Mouse (Mus musculus): ENCODE data around the gene Poll.
"Not testable (repeated sequence)": the region's sequence is repeated elsewhere in the genome, so short reads cannot be mapped to it uniquely, and the experiment has no call there.

Gene Poll

DNA sequence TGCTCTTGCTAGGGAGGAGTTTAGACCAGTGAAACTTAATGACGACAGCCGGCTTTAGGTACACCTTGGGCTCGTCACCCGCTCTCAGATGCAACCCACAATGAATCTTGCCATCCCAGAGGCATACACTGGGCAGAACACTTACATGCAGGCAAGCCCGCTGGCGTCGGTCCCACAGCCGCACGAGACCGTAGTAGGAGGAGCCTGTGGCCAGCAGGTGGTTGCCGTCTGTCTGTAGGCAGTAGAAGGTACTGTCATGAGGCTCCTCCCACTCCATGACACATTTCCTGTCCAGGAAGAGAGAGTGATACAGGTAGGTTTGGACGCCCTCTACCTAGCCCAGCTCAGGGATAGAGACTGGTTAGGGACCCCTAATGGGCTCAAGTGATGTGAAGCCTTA is 18.6 kb upstream of the Poll start:
- no peak for DNase-seq (ENCODE audit: low read depth, low spot score)

DNA sequence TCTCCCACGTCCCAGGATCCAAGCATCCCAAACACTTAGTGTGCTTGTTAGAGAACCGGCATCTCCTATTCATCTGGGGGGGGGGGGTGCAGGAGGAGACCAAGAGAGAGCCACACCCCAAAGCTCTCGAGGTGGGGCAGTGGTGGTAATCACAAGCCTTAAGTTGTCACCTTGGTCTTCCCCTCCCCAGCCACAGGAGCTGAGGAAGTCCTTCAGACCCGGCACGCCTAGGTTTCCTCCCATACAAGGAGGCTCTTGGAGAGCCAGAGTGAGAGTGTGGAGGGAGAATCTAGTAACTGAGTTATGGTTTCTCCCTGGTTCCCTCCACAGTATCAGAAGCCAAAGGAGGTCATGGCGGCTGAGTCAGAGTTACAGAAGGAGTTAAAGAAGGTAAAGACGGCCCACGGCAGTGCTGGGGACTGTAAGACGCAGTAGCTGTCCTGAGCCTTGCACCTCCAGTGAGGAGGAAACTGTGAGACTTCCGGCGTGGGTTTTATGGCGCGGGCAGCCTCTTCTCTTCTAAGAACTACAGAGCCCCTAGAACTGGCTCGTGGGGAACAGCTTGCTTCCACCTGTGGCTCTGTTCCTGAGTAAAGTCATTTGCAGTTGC is 16.9 kb upstream of the Poll start:
- no peak for DNase-seq (ENCODE audit: low read depth, low spot score)

DNA sequence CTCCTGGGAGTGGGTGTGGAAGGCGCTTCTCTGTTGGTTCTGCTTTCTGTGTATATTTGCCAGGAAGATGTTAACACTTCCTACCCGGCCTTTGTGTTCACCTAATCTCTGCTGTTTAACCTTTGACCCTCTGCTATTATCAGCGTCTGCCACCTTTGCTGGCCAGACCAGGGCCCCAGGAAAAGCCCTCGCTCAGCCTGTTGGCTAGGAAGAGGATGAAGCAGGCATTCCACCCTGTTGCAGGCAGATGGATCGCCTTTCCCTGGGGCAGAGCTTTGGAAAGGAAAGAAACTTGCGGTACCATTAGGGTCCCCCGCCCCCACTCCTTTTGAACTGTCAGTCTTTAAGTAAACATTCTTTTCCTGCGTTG is 15.3 kb upstream of the Poll start:
- DNase-seq (ENCODE audit: low read depth, low spot score): no peak

DNA sequence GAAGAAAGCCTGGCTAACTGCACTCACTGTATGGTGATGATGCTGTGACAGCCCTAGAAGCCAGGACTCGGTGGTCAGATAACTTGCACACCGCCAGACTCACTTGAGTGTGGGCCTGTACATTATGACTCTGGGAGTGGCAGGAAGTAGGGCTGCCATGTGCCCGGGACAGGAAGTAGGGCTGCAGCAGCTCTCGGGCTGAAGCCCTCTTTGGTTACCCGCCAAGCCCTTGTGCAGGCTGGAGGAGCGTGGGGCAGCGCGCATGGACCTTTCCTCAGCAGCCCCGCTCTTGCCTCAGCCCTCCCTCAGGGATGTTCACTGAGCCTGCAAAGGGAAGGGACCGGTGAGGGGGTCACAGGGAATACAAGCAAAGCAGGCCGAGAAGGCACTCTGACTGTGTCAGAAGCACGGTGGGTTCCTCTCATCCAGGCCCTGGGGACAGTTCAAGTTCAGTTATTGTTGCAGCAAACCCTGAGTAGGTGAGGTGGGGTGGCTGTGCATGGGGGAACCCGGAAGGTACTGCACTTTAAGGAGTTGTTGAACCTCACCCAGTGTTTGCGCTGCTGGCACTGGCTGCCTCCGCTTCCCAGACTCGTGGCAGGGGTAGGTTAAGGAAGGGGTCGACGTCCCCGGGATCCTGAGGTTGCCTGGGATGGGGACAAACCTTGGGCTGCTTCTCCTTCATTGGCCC is 14.8 kb upstream of the Poll start:
- no peak for DNase-seq (ENCODE audit: low read depth, low spot score)

DNA sequence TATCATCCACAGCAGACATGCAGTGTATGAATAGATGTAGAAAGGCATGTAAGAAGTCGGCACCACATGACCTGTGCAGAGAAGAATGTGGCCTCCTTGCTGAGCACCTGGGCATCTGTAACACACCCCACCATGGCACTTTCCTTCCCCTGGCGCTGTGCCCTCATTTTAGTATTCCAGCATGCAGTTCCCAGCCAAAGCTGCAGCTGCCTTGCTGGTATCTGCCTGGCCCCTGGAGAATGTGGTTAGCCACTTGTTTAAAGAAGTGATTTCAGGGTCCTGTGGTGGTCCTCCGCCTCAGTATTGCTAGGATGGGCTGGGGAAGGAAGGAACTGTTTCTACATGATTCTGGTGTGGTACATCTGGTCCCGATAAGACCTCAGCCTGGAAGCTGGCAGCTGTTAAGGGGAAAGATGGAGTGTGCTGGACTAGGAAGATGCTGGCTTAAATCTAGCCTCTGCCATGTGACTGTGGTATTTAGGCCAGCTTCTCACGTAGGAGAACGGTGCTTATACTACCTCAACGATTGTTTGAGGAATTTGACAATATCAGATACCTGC is 14.1 kb upstream of the Poll start:
- DNase-seq (ENCODE audit: low read depth, low spot score): no peak

DNA sequence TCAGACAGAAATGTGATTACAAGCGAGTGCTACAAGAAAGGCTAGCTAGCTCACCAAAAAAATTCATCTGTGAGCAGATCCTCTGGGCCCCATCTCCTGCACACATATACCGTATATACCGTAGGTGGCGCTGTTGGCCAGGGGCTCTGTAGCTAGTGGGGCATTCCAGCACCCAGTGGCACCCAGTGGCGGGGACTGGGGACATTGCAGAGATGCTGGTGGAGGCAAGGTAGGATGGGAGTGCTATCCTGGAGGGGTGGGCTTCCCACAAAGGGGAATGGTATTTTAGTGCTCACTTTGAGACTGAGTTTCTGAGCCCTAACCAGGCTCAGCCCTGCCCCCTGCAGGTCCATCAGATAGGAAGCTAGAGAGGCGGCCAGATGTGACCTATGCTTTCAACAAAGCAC is 13.5 kb upstream of the Poll start:
- peak; percentile 39 for DNase-seq (ENCODE audit: low read depth, low spot score)

DNA sequence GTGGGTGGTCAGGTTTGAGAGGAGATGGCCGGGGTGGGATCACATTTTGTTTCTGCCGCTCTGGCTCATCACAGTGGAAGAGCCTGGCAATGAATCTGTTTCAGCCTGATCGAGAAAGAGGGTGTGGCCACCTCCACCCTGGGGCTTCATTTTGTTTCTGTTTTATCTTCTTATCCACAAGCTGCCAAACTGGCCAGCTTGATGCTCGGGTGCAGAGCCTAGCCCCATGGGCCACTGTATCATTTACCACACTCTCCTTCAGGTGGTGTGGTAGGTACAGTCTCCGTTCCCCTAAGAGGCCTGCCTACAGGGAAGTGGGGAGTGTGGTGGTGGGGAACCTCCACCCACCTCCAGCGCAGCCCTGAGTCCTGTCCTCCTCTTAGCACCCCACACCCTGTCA is 12.7 kb upstream of the Poll start:
- no peak for DNase-seq (ENCODE audit: low read depth, low spot score)

DNA sequence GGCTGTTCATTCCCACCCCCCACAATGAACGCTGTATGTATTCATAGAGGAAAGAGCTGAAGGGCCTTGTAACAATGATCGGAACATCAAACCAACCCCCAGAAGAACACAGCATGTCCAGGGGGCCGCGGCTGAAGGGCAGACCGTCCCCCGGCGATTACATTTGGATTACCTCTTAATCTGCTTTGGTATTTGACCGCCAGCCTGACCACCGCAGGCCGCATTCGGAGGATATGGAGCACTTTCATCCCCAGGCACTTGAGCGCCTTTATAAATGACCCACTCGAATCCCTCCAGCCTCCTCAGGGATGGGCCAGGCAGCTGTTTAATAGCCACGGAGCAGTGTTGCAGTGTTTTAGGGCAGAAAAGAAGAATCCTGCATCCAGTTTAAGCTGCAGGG is 7.0 kb upstream of the Poll start:
- no peak for DNase-seq (ENCODE audit: low read depth, low spot score)

DNA sequence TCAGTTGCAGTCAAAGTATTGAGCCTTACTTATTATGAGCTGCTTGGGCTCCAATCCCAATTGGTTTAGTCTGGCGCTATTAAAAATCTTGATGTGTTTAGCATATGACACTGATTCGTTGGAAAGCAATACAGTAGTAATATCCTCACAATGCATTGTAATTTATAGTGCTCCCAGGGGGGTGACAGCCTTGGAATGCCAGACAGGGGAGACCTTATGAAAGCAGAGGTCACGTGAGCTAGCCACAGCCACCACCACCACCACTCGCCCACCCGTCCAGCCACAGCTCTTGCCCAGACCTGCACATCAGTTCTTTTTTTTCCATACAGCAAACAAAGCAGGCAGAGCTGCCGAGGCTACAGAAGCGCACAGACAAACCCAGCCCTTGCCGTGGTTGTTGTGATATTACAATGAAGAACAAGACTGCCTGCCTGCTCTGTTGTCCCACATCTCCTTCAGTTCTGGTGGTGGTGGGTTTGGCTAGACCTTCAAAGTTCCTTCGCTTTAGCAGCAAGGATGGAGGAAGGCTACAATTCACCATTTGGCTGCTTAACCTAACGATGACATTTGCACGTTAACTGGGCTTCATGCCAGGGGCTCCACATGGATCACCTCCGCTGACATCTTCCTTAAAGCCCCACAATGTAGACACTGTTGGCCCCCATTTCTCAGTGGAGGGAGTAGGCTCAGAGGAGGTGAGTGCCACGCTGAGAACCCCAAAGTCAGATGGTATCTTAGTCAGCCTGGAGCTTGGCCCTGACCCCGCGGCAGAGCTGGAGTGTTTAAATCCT is 5.8 kb upstream of the Poll start:
- no peak for DNase-seq (ENCODE audit: low read depth, low spot score)

DNA sequence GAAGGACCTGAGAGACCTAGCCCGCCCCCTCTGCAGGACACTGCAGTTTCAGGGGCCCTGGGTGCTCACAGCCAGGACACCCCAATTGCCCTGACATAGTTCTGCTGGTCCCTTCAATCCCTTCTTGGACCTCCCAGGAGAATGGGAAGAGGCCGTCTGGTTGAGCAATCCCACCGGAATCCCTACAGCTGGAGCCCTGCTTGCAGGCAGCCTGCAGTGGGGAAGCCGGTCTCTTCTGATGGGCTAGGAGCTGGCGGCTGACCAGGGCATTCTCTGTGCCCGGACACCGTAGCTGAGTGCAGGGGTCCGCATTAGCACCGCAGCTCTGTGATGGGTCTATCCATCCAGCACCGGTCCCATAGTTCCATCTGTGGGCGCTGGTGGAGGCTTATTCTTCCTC is 6.2 kb downstream of the Poll start:
- DNase-seq (ENCODE audit: low read depth, low spot score): no peak

DNA sequence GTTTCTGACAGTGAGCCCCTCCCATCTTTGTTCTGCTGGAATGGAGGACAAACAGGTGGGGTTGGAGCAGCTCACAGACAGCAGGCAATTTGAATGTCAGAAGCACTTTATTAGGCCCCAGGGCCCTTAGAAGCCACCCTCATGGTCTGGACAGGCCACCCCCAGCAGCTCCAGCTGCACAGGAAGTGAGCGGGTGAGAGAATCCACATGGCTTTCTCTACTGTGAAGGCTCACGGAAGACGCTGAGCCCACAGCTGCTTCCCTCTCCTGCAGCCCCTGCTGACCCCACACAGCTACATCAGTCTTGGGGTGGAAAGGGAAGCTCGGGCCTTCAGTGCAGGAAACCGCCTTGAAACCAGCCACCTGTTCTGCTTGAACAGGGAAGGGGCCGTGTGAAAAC is 8.1 kb downstream of the Poll start:
- DNase-seq (ENCODE audit: low read depth, low spot score): no peak

DNA sequence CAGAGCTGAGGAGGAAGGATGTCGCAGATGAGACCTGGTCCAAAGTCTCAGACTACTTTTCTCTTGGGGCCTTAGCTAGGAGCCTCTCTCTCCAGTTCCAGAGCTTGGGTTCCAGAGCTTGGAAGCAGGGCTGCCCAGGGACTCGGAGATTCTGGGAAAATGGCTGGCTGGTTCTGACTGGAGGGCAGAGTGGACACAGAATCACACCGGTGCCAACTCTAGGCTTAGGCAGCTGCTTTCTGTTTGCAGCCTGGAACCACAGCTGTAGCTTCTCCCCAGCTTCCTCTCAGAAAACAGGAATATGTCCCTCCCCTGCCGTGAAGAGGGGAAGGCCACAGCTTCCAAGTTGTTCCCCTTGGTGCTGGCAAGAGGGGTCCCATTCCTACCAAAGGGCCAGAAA is 10.4 kb downstream of the Poll start:
- no peak for DNase-seq (ENCODE audit: low read depth, low spot score)

DNA sequence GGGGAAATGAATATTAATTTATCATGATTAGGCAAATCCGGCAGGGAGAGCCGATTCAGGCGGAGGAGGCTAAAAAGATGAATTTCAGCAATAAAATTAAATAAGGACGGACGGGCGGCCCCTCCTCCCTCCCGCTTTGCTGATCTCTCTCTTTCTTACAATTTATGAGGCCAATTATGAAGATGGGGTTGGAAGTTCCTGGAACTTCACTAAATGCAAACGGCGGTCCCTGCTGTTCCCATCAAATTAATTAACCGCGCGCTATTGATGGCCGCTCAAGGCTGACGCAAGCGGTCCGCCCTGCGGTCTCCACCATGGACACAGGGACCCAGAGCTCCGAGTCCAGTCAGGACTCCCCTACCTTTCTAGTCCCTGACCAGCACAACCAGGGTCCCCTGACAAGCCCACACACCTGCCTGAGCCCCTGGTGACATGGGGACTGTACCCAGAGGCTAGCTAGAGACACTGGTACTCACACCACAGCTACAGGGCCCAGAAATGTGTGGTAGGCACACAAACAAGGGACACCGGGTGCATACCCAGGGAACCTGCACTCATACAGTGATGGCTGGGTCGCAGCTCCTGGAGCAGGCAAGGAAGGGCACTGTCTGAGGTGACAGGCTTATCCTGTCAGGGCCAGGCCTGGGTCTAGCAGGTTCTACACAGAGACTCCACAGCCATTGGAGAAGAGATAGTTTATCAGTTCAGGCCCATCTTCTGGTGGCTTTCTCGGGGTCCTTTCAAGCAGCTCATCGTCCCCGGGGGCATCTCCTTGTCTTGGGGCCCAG is 11.0 kb downstream of the Poll start:
- DNase-seq (ENCODE audit: low read depth, low spot score): no peak

DNA sequence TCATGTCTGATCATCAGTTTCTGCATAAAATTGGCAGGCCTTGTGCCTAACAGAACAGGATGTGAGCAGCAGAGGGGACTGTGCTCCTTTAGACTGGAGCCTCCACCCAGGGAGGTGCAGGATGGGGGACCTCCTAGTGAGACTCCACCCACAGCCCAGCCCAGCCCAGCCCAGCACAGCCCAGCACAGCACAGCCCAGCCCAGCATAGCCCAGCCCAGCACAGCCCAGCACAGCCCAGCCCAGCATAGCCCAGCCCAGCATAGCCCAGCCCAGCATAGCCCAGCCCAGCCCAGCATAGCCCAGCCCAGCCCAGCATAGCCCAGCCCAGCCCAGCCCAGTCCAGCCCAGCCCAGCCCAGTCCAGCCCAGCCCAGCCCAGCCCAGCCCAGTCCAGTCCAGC is 12.1 kb downstream of the Poll start:
- not testable (repeated sequence) for DNase-seq (ENCODE audit: low read depth, low spot score)

DNA sequence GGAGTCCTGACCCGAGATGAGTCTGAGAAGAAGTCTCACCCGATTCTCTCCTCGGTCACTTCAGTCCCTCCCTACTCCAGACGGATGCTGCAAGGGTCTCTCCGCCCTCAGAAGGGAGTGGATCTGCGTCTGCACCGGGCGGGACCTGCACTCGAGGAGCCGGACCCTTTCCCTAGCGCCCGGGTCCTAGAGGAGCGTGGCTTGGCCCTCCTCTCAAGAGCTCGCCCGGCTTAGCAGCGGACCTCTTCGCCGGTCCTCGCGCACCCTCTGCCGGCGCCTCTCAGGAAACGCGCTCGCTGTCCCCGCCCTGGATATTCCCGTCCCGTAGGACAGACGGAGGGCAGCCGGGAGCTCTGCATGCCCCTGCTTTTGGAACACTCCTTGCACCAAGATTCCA is 15.4 kb downstream of the Poll start:
- peak; percentile 69 for DNase-seq (ENCODE audit: low read depth, low spot score)

DNA sequence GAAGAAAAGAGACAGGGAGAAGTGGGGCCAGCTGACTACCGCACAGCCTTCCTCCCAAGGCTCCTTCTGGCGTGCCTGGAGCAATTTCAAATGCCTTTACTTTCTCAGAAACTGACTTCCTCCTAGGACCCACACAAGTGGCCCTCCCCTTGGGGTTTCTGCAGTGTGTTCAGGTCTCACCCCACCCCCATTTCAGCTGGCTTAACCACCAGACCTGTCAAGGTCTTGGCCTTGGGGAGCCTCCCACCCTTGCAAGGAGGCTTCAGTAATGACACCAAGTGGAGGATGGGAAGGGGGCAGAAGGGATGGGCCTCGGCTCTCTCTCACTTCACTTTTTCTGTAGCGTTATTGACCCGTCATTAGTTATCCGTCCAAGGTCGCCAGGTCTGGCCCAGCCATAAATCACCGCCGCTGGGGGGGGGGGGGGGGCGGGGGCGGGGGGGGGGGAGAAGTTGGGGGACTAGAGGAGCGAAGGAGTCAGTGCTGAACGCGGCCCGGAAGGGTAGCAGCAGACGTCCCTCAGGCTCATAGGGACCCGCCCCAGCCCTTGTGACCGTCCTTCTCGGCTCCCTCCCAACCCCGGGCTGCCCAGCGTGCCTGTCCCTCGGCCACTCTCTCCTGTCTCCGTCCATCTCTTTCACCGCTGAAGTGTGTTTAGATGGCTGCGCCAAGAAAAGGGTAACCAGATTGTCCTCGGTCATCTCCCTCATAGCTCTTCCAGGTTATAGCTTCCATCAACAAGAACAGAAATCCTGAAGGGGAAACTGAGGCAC is 16.0 kb downstream of the Poll start:
- DNase-seq (ENCODE audit: low read depth, low spot score): no peak

DNA sequence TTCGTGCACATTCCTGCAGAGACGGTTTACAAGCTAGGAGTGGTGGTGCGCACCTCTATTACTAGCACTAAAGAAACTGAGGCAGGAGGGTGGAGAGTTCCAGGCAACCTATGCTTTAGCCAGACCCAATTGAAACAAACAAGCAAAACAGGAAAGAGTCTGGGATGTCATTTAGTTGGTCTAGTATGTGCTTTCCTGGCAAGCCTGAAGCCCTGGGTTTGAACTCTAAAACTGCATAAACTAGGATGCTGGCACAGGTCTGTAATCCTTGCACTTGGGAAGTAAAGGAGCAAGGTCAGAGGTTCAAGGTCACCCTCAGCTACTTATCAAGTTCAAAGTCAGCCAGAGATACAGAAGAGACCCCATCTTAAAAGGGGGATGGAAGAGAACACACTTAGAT is 18.3 kb downstream of the Poll start:
- no peak for DNase-seq (ENCODE audit: low read depth, low spot score)

DNA sequence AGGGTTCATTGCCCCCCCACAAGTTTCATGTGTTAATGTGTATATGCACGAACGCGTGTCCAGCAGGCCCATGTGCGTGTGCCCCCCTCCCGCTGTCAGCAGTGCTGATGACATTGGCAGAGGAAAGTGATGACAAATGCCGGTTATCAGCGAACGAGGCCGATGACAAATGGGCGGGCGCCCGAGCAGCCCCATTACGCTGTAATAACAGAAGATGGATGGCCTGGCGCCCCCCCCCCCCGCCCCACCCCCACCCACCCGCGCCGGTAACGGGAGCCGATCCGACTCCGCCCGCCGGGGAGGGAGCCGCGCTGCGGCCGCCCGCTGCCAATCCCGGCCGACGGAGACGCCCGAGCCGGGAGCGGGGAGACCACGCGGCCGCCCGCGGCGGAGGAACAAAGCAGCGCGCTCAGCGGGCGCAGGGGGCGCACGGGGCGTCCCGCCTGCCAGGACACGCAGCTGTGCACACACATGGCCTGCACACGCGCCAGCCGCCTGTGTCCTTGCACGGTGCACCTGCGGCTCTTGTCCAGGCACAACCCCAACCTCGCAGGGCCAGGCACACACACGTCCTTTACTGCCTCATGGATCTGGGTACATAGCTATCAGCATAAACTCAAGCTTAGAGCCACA is 18.8 kb downstream of the Poll start:
- peak; percentile 44 for DNase-seq (ENCODE audit: low read depth, low spot score)

DNA sequence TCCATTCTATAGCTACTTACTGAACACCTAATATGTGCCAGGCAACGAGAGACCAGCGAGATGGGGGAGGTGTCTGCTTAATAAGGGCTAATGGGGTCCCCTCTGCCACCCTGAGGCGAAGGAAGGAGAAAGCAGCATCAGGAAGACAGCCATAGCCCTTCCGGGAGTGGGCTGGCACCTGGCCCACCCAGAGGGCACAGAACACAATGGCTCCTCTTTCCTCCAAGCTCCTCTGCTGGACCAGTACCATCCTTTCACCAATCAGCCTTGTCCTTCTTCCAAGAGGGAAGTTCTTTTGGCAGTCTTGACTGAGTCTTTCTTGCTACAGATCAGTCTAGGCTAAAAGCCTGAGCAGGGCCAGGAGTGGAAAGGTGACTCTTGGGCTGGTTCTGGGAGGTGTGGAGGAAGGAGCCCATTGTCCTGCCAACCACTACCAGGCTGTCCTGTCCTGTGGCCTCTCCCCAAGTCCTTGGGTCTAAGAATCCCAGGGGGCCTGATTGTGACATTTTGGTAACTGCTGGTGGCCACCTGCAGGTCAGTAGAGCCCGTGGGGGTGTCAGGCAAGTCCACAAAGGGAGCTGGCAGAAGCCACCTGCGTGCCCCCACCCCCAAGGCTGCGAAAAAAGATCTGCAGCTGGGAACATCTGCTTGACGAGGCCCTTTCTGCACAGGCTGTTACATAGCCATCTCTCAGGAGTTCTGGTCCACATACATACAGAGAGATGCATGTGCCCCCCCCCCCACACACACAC is 19.5 kb downstream of the Poll start:
- DNase-seq (ENCODE audit: low read depth, low spot score): no peak

DNA sequence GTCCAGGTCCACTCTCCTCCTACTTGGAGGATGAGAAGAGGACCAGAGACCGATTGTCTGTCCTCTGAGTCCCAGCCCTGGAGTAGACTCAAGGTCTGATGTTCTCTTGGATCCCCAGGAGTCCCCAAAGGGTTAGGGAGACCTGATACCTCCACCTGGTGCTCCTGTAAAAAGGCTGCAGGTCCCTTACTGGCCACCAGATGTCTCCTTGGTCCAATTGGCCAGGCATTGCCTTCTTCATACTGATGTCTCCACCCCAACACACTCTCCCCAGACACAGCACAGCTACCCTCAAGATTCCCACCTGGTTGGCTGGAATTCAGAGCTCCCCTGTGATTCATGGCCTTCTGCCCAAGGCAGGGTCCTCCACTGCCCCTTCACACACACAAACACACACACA is 22.8 kb downstream of the Poll start:
- DNase-seq (ENCODE audit: low read depth, low spot score): no peak
